Mouse (Mus musculus) liver, embryonic 18 days (tissue): Measurements from ENCODE around the gene Dnajc5g. TPM values are rescaled to one million over a fixed set of nuclear protein-coding genes. Genes with fewer than 3 reads are reported as not detected.

ENCODE experiments used
- polyA plus RNA-seq: library from polyadenylated mRNA; depleted of rRNA; stranded (reverse); fragments of >200 nt; gene quantifications from 2 replicates; pipeline ENCODE4 v1.2.3, GENCODE M21; 2012; rRNA removed

Dnajc5g gene
- polyA plus RNA-seq = not detected in 2 replicates

DNA sequence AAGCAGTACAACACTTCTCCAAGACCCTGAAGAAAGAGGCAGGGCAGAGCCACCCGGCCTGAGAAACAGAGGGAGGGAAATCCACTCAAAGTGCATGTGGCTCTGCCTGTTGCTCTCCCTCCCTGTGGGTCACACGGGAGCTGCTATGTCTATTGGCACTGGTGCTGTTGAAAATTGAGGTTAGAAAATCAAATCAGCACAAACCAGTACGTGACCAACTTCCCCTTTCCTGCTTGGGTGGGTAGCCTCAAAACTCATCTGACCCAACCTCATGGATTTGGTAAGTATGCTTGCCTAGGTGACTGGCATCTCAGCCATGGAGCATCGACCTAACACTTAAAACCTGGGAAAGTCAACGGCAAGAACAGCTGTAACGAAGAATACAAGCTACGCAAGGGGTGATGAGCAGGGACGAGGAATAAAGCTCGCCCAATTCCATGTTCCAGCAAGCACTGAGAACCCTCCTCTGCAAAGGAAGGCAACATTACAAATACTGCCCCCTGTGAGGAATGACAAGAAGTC is at the start of gene Dnajc5g:
Dnajc5g (plus strand) TSS at position 472 of the 522 bp plus-strand sequence.

DNA sequence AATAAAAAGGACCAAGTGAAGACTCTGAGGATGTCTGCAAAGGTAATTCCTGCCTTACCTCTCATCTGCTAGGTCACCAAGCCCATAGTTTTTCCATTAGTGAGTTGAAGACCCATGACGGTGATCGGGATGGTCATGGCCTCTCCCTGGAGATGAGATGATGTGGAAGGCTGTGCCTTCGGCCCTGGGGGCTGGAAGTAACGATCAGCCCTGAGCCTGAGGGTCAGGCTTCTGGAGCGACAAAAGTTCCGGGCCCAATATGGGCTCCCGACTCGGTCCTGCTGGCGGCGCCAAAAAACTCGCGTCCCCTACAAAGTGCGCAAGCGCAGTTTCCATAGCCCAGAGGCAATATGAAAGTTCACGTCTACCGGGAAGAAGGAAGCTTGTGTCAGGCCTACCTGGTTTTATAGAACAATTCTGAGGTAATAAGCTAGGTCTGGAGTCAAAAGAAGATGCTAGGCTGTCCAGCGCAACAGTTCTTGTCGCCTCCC is 2.0 kb downstream of the Dnajc5g start, which contains the start of gene Slc30a3:
Slc30a3 (minus strand) TSS at position 238 of the 491 bp plus-strand sequence.

DNA sequence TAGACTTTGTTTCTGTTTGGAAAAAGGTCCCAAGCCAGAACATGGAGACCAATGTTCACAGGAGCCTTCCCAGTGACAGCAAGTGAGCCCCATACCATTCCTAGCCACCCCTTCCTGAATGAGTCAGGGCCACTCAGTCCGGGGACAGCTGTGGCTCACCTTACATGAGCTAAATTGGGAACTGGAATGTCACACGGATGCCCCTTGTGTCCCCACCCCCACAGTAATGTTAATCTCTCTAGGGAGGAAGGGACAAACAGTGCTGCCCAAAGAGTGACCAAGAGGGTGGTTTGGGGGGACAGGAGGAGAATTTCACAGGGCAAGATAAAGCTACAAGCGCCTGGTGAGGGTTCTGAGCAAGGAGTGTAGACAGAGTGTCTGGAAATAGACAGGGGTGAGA is 10.3 kb downstream of the Dnajc5g start, which contains the start of gene Trim54:
Trim54 (plus strand) TSS at position 359 of the 400 bp plus-strand sequence.

DNA sequence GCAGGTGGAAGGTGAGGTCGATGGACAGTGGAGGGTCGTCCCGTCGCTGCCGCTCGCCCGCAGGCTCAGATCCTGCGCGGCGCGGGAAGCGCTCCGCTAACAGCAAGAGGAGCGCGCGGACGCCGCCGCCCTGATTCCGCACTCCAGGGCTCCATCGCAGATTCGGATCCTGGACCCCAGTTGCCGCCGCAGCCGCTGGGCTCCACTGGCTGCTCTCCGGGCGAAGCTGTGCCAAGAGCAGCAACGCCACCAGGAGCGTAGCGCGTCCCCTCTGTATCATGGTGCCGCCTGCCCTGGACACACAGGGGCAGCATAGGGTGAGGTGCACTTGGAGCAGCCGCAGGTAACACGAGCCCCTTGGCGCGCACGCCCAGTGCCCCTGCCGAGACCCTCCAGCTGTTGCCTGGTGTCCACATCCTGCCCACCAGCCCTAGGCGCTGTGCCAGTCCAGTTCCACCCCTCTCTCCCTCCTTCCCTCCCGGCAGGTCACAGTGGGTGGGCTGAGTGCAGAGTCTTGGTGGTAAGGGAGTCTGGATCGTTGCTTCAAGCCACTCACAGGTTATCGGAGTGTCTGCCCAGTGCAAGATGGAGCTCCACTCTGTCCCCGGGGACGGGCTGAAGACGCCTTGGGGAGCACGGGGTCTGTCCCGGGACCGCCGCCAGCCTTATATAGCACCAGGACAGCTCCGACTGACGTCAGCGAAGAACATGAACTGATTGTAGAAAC is 32.3 kb downstream of the Dnajc5g start, which contains the start of gene Ucn:
Ucn (minus strand) TSS at position 589 of the 727 bp plus-strand sequence.

DNA sequence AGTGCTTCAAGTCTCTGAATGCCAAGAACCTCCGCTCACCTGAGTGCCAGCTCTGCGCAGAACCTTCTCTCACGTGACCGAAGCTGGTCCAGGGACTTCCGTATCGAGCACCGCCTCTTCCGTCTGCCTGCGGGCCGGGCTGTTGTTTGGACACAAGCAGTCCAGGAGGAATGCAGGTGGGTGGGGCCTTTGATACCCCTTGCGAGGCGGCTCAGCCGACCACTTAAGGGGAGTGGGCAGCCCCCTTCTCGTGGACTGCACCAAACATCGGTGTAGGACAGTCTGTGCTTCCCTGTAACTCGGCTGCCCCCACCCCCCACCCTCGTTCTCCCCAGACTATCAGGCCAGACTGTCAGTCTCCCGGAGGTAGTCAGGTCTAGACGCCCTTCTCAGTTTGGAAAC is 48.1 kb downstream of the Dnajc5g start, which contains the start of gene Mpv17:
Mpv17 (minus strand) TSS at position 100 of the 402 bp plus-strand sequence.

Other genes with a start within 250 kb of the Dnajc5g start
- 28.4 and 29.6 TPM in 2 replicates for gene Tmem214, start 238.3 kb upstream of the Dnajc5g start, polyA plus RNA-seq
- gene Agbl5, start 217.6 kb upstream of the Dnajc5g start, polyA plus RNA-seq = 5.4 and 6.3 TPM in 2 replicates
- gene Ost4, start 198.5 kb upstream of the Dnajc5g start, polyA plus RNA-seq = 218 and 229 TPM in 2 replicates
- gene Emilin1, start 192.9 kb upstream of the Dnajc5g start, polyA plus RNA-seq = 24.6 and 29.0 TPM in 2 replicates
- 45.7 and 45.9 TPM in 2 replicates for gene Khk, start 184.9 kb upstream of the Dnajc5g start, polyA plus RNA-seq
- gene Cgref1, start 160.7 kb upstream of the Dnajc5g start, polyA plus RNA-seq = 5.0 and 6.0 TPM in 2 replicates
- gene Preb, start 145.9 kb upstream of the Dnajc5g start, polyA plus RNA-seq = 121 and 133 TPM in 2 replicates
- gene Tcf23, start 137.6 kb upstream of the Dnajc5g start, polyA plus RNA-seq = 0.03 and 0.05 TPM in 2 replicates
- gene Atraid, start 58.0 kb upstream of the Dnajc5g start, polyA plus RNA-seq = 64.9 and 72.9 TPM in 2 replicates
- gene Slc5a6, start 57.4 kb upstream of the Dnajc5g start, polyA plus RNA-seq = 4.8 and 4.9 TPM in 2 replicates
- 6.5 and 9.2 TPM in 2 replicates for gene Cad, start 51.5 kb upstream of the Dnajc5g start, polyA plus RNA-seq
- gene Slc30a3, start 2.0 kb downstream of the Dnajc5g start, polyA plus RNA-seq = 0.21 and 0.24 TPM in 2 replicates
- gene Trim54, start 10.4 kb downstream of the Dnajc5g start, polyA plus RNA-seq = 0.02 TPM in 1 of 2 replicates, not detected in the other
- gene Ucn, start 32.5 kb downstream of the Dnajc5g start, polyA plus RNA-seq = not detected in 2 replicates
- gene Mpv17, start 48.0 kb downstream of the Dnajc5g start, polyA plus RNA-seq = 35.6 and 35.8 TPM in 2 replicates
- 0.66 and 0.88 TPM in 2 replicates for gene Gm29609, start 73.6 kb downstream of the Dnajc5g start, polyA plus RNA-seq
- 24.0 and 29.8 TPM in 2 replicates for gene Gtf3c2, start 73.9 kb downstream of the Dnajc5g start, polyA plus RNA-seq
- gene Snx17, start 86.9 kb downstream of the Dnajc5g start, polyA plus RNA-seq = 21.4 and 21.6 TPM in 2 replicates
- 24.2 and 24.7 TPM in 2 replicates for gene Eif2b4, start 87.1 kb downstream of the Dnajc5g start, polyA plus RNA-seq
- gene Zfp513, start 96.0 kb downstream of the Dnajc5g start, polyA plus RNA-seq = 10.7 and 12.1 TPM in 2 replicates
- gene Ppm1g, start 114.4 kb downstream of the Dnajc5g start, polyA plus RNA-seq = 58.9 and 59.9 TPM in 2 replicates
- gene Nrbp1, start 134.6 kb downstream of the Dnajc5g start, polyA plus RNA-seq = 36.9 and 37.8 TPM in 2 replicates
- not detected in 2 replicates for gene Gm9970, start 134.9 kb downstream of the Dnajc5g start, polyA plus RNA-seq
- gene Krtcap3, start 145.4 kb downstream of the Dnajc5g start, polyA plus RNA-seq = 11.9 and 12.5 TPM in 2 replicates
- 5.0 and 5.2 TPM in 2 replicates for gene Ift172, start 184.8 kb downstream of the Dnajc5g start, polyA plus RNA-seq
- gene Fndc4, start 189.8 kb downstream of the Dnajc5g start, polyA plus RNA-seq = 5.7 and 6.2 TPM in 2 replicates
- gene Gckr, start 191.2 kb downstream of the Dnajc5g start, polyA plus RNA-seq = 48.7 and 57.4 TPM in 2 replicates